Mouse (Mus musculus) heart, postnatal 14 days (tissue): ENCODE results near the gene Tsc22d4. TPM values are rescaled to one million over a fixed set of nuclear protein-coding genes. Genes with fewer than 3 reads are reported as not detected.
A peak's percentile ranks its signal among the peaks of the same experiment; 100 is the strongest.

ENCODE experiments used
- DNase-seq, 2 experiments: peaks; one replicate each; pipeline ENCODE4 v3.0.0; 2021 to 2022
- intact Hi-C: fragments of 180-260 bp; cut with DNase I; formaldehyde crosslinking; loops from one replicate; pipeline ENCODE4 v1.15.1; 2025
- total RNA-seq, 2 experiments: library from RNA; stranded (reverse); gene quantifications; 2 replicates each; pipeline ENCODE4 v1.2.3; 2021

The Tsc22d4 gene
- total RNA-seq, 2 experiments from 2014 or later, result 287 to 312 TPM

GRCm38 (mm10) chr5:137756882-137757661 lies 11.5 kb downstream of the Tsc22d4 start:
- DNase-seq, result peak; percentile 87 to 92
- intact Hi-C loops, result loop anchor here (1.0 to 5.0 kb wide), 2 partner anchors 100 to 245 kb away; no protein-coding TSS in a partner anchor

- intact Hi-C loops, result loop anchor here (1.0 to 5.0 kb wide), 2 partner anchors 101 to 246 kb away; no protein-coding TSS in a partner anchor
- DNase-seq, result peak; percentile 60 to 83
Observed at GRCm38 (mm10) chr5:137757887-137758286, 12.4 kb downstream of the Tsc22d4 start.

GRCm38 (mm10) chr5:137758921-137759534 lies 13.5 kb downstream of the Tsc22d4 start:
- no peak for DNase-seq
- intact Hi-C loops, result loop anchor here (5.0 kb wide), 1 partner anchor 247 kb away; no protein-coding TSS in a partner anchor

GRCm38 (mm10) chr5:137759971-137760412 lies 14.5 kb downstream of the Tsc22d4 start:
- intact Hi-C loops, result loop anchor here (5.0 to 10.0 kb wide), 2 partner anchors 248 to 425 kb away; partner anchors contain the start of gene Slc12a9
- peak; percentile 86 to 91 for DNase-seq

- intact Hi-C loops, result loop anchor here (10.0 kb wide), 1 partner anchor 430 kb away; the partner anchor contains the start of gene Slc12a9
- DNase-seq, result no peak
Observed at GRCm38 (mm10) chr5:137764609-137765340, 19.2 kb downstream of the Tsc22d4 start.

- DNase-seq, result no peak
- intact Hi-C loops, result loop anchor here (10.0 kb wide), 1 partner anchor 431 kb away; the partner anchor contains the start of gene Slc12a9
Observed at GRCm38 (mm10) chr5:137766270-137766669, 20.7 kb downstream of the Tsc22d4 start.

- intact Hi-C loops, result loop anchor here (10.0 kb wide), 1 partner anchor 434 kb away; the partner anchor contains the start of gene Slc12a9
- DNase-seq, result no peak
Observed at GRCm38 (mm10) chr5:137768475-137768874, 22.9 kb downstream of the Tsc22d4 start.

- intact Hi-C loops, result no loop called here
- DNase-seq, result peak in 1 of 2 experiments; percentile 60
Observed at GRCm38 (mm10) chr5:137770709-137771108, 25.2 kb downstream of the Tsc22d4 start.

- intact Hi-C loops, result no loop called here
- DNase-seq, result no peak
Observed at GRCm38 (mm10) chr5:137772755-137773154, 27.2 kb downstream of the Tsc22d4 start.

GRCm38 (mm10) chr5:137775587-137776290 lies 30.2 kb downstream of the Tsc22d4 start:
- intact Hi-C loops, result no loop called here
- DNase-seq, result no peak

GRCm38 (mm10) chr5:137776408-137776918 lies 30.9 kb downstream of the Tsc22d4 start:
- no peak for DNase-seq
- intact Hi-C loops, result no loop called here

GRCm38 (mm10) chr5:137777267-137777845 lies 31.8 kb downstream of the Tsc22d4 start:
- intact Hi-C loops, result no loop called here
- no peak for DNase-seq

GRCm38 (mm10) chr5:137778635-137779034 lies 33.1 kb downstream of the Tsc22d4 start, which contains the start of gene Ppp1r35:
TSS of gene Ppp1r35 (plus strand) at chr5:137778849.
- intact Hi-C loops, result no loop called here
- DNase-seq, result peak; percentile 96 to 98

GRCm38 (mm10) chr5:137779053-137779933 lies 33.8 kb downstream of the Tsc22d4 start:
- peak in 1 of 2 experiments; percentile 34 for DNase-seq
- intact Hi-C loops, result no loop called here

- intact Hi-C loops, result loop anchor here (10.0 kb wide), 2 partner anchors 373 to 817 kb away; partner anchors contain the start of genes Cldn15 and Zfp113
- no peak for DNase-seq
Observed at GRCm38 (mm10) chr5:137781661-137782060, 36.1 kb downstream of the Tsc22d4 start.

GRCm38 (mm10) chr5:137782776-137783522 lies 37.4 kb downstream of the Tsc22d4 start:
- intact Hi-C loops, result loop anchor here (10.0 kb wide), 2 partner anchors 372 to 818 kb away; partner anchors contain the start of genes Cldn15 and Zfp113
- DNase-seq, result no peak

GRCm38 (mm10) chr5:137783901-137784540 lies 38.5 kb downstream of the Tsc22d4 start:
- intact Hi-C loops, result loop anchor here (10.0 kb wide), 2 partner anchors 371 to 819 kb away; partner anchors contain the start of genes Cldn15 and Zfp113
- no peak for DNase-seq
